Mouse (Mus musculus) erythroblast, embryonic 14.5 days (primary cell): Measurements from ENCODE around the gene Dkk2.

Experiments used
- GATA1 ChIP-seq: IDR thresholded peaks from 2 replicates; pipeline ENCODE4 v1.6.1; 2012; ENCODE audit warnings: low read length, inconsistent platforms, mixed read lengths
- TAL1 ChIP-seq: IDR thresholded peaks from 3 replicates; pipeline ENCODE4 v1.6.1; 2012; ENCODE audit warnings: low read length, inconsistent platforms, mixed read lengths

GRCm38 (mm10) chr3:132050884-132051457 lies 34.1 kb upstream of the Dkk2 start:
- TF ChIP-seq GATA1: no peak
- no peak for TF ChIP-seq TAL1
